Mouse (Mus musculus): Measurements from ENCODE around the gene Clec4g.
"Not testable (repeated sequence)": the region's sequence is repeated elsewhere in the genome, so short reads cannot be mapped to it uniquely, and the experiment has no call there.

The Clec4g gene

DNA sequence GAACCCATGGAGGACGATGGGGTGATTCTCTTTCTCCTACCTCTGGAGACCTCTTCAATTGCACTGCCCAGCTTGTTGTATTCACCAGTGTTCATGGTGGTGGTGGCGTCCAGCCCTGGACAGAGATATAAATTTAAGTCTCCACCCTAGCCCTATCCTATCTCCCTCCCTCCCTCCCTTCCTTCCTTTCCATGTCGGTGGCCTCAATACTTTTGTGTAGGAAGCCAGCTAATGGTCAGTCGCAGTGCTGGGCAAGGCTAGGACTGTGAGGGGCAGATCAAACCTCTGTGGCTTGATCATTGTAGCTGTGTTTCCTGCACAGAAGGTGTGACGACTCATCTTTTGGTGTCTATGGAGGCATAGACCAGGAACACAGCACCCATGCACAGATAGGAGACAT, at the start of gene Clec4g:
Gene Clec4g (minus strand): TSS at position 101 of the 400 bp plus-strand sequence.
- DNase-seq (ENCODE audit: low spot score in 2 of 2) = no peak

GRCm38 (mm10) chr8:3768641-3769040, 48.2 kb upstream of the Clec4g start:
- DNase-seq (ENCODE audit: low spot score in 2 of 2) = not testable (repeated sequence)

- DNase-seq (ENCODE audit: low spot score in 2 of 2) = no peak
These were observed 33.9 kb upstream of the Clec4g start for GRCm38 (mm10) chr8:3754261-3754850.

DNA sequence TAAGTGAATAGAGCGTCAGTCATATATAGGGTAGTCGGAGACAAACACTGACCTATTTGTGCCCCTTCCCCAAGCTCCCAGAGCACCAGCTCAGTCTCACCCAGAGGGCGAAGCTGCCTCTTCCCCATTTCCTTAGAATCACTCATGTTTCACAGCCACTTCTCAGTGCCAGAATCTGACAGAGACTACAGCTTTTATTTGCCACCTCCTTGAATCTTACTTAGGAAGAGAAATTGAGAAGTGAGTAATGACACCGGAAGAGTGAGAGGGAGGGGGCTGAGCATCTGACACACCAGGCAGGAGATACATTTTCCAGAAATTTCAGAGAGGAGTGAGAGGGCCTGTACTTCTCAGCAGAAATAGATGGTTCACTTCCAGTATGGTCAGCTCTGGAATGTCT, 28.3 kb upstream of the Clec4g start, which contains the start of gene Cd209a:
Gene Cd209a (minus strand): TSS at position 224 of the 400 bp plus-strand sequence.
- DNase-seq (ENCODE audit: low spot score in 2 of 2) = no peak

DNA sequence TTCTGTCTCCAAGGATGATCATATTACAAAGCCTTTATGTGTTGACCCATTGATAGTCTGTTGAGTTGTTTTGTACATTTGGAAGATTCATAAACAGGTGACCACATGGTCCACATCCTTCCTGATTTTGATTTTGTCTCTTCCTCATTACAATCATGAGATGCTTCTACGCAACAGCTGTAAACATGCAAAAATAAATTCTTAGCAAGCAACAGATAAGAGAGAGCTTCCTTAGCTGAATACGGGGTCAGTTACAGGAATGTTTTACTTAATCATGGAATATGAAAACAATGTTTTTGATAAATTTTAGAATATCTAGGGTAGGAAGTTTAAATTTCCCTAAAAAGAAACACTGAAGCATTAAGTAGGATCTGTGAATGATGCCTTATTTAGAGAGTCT, 16.5 kb upstream of the Clec4g start:
- DNase-seq (ENCODE audit: low spot score in 2 of 2) = no peak

DNA sequence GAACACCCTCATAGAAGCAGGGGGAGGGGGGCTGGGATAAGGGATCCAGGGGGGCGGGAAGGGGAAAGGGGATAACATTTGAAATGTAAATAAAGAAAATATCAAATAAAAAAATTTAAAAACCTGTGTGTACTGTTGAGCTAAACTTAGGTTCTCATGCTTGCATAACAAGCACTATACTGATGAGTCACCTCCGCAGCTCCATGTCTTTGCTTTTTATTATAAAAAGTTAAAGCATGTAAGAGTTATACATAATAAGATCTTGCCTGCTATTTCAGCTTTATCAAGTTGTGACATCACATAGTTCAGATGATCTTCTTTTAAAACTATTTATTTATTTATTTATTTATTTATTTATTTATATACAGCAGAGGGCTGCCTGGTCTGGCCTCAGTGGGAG, 15.1 kb upstream of the Clec4g start:
- no peak for DNase-seq (ENCODE audit: low spot score in 2 of 2)

- DNase-seq (ENCODE audit: low spot score in 2 of 2) = no peak
These were observed 13.6 kb upstream of the Clec4g start for GRCm38 (mm10) chr8:3734084-3734483.

GRCm38 (mm10) chr8:3721041-3721440, 590 bp upstream of the Clec4g start:
- DNase-seq (ENCODE audit: low spot score in 2 of 2) = no peak

DNA sequence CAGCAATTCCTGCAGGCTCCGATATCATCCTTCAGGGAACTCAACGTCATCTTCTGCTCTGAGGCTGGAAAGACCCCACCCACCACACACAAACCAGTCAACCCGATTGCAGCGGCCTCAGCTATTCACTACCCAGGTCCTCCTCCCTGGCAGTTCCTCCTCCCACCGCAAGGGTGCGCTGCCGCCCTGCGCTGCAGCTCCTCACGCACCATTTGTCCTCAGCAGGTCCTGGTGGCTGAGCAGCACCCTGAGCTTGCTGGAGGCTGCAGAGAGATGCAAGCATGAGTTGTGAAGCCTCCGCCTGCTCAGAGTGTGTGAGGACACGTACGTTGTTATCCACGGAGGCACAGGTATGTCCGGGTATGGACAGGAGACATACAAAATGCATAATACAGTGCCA, 1.9 kb downstream of the Clec4g start:
- peak; percentile 58 to 62 for DNase-seq (ENCODE audit: low spot score in 2 of 2)

DNA sequence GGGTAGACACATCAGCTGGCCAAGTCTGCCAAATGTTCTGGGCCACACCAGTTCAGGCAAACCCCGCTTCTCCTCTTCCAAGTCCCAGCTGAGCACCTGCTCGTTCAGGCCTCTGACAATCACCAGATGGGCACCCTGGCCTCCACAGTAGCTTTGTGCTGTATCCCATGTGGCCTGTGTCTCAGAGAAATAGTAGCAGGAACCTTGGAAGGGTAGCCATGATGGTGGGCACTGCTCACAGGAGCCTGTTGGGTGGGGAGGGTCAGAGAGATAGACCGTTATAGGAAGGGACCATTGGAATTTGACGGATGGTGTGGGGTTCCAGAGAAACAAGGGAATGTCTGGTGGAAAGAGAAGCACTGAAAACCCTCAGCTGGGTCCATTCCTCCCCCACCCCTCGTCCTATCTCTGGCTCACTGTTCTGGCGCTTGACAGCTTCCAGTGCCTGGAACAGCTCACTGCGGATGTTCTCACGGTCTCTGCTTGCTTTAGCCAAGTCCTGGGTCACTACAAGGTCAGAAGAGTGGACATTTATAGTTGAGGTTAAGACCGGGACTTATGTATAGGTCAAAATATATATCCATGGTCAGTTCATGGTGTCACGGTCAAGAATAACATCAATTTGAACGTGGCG, 3.0 kb downstream of the Clec4g start:
- no peak for DNase-seq (ENCODE audit: low spot score in 2 of 2)

- DNase-seq (ENCODE audit: low spot score in 2 of 2) = no peak
These were observed 8.8 kb downstream of the Clec4g start for GRCm38 (mm10) chr8:3711646-3712045.

DNA sequence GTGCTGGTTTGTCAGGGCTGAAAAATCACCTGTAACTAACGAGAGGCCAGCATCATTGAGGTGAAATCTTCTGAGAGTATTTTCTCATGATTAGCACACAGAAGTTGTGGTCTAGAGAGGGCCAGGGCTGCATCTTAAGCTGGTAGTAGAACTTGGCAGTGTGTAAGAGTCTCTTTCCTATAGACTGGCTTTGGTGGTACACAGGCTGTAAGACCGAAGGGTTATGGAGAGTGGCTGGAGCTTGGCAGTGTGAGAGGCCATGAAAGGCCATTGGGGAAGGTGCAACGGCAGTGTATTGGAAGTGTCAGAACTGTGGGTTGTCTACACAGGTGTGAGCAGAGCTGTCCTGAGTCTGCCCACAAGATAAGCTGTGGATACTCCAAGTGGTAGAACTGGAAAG, 10.1 kb downstream of the Clec4g start:
- no peak for DNase-seq (ENCODE audit: low spot score in 2 of 2)

- no peak for DNase-seq (ENCODE audit: low spot score in 2 of 2)
These were observed 12.8 kb downstream of the Clec4g start for GRCm38 (mm10) chr8:3707611-3708010.

DNA sequence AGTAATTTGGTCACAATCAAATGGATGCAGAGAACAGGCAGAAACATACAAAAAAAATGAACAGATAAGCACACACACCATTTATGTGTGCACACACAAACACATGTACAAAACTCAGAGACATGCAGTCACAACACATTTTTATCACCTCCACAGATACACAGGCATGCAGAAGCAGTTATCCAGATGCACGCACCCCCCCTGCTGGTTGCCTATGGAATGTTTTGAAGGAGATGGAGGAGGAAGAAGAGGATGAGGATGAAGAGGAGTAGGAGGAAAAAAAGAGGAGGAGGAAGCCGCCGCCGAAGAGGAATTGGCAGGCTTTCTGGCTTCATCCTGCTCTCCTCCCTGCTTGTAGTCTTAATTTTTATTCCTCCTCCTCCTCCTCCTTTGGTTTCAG, 14.7 kb downstream of the Clec4g start:
- no peak for DNase-seq (ENCODE audit: low spot score in 2 of 2)

- DNase-seq (ENCODE audit: low spot score in 2 of 2) = no peak
These were observed 19.0 kb downstream of the Clec4g start for GRCm38 (mm10) chr8:3701491-3701890.

DNA sequence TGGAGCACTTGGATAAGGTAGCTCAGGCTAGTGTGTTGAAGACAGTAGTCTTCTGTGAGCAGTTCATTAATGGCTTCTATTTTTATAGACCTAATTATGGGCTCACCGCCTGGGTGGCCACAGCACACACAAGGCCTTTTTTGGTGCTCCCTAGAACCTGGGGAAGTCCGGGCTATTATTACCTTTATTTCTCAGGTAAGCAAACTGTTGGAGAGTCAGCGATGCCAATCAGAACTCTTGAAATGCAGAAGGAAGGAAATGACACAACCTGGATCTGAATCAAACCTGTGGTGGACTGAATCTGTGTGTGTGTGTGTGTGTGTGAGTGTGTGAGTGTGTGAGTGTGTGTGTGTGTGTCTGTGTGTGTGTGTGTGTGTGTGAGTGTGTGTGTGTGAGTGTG, 26.3 kb downstream of the Clec4g start, which contains the start of gene Fcer2a:
Gene Fcer2a (minus strand): TSS at position 55 of the 400 bp plus-strand sequence.
- no peak for DNase-seq (ENCODE audit: low spot score in 2 of 2)

DNA sequence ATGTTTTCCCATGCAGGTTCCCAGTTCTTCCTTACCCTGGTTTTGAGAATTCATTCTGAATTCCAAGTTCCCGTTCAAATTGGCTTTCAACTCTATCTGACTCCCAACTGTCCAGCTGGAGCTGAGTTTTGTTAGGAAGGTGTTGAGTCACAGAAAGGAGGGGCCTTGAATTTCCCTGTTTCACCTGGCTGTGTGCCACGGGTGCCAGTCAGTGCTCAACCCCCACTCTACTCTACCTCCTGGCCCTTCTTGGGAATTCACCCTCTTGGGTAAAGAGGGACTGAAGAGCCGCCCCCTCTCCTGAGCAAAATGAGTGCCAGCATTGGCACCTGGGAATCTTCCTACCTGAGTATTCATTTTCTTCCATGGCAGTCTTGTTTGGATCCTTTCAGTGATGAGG, 29.7 kb downstream of the Clec4g start:
- DNase-seq (ENCODE audit: low spot score in 2 of 2) = no peak

DNA sequence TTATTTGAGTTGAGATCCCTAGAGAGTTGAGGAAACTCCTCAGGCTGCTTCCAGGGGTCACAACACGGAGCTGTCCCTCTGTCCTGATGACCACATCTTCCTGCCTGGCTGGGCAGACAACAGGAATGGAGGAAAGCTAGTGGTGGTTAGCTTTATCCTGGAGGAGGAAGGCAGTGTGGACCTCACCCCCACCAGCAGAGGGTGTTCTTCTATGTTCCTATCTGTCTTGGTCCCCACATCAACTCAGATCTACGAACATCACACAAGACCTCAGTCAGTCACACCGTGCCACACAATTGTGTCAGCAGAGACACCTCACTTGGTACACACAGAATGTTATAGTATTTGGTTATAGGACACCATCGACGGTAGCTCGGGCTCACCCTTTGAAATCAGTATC, 32.9 kb downstream of the Clec4g start:
- DNase-seq (ENCODE audit: low spot score in 2 of 2) = no peak

GRCm38 (mm10) chr8:3685422-3685821, 35.0 kb downstream of the Clec4g start:
- DNase-seq (ENCODE audit: low spot score in 2 of 2) = no peak

DNA sequence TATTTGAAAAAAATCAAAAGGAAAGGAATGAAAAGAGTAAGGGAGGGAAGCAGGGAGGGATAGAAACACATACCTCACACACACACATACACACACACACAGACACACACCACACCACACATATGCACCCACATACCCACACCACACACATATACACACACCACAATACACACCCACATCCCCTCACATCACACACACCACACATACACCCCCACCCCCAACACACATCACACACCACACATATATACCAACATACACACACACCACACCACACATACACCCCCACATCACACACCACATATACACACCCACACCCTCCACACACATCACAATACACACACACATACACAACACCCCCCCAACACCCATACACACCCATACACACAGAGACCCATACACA, 35.9 kb downstream of the Clec4g start:
- DNase-seq (ENCODE audit: low spot score in 2 of 2) = no peak

DNA sequence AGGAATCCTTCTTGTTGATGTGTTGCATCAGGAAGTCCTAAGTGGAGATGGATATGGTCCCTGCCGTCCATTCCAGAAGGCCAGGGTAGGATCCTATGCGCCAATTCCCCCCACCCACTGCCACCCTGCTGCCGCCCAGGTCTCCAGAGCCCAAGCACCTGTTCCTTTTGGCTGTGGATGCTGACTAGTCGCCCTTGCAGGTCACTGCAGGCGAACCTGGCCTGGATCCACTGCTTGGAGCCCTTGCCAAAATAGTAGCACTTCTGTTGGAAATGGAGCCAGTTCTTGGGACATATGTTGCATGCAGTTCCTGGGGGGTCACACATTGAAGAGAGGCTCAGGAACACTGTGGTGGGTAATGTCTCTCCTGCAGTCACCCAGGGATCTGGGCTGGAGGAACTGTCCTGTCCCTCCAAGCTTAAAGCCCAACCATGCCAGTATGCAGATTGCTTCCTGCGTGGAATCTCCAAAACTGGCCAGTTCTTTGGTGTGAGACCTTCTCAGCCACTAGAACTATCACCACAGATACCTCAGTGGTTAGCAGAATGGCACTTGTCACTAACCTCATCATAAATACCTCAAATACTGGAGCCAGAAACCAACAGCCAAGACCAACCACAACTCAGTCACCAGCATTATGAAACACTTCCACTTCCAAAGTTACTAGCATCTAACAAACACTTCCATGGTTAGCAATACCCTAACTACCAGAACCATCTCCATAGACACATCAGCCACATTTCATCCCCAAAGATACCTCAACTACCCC, 36.9 kb downstream of the Clec4g start:
- no peak for DNase-seq (ENCODE audit: low spot score in 2 of 2)

DNA sequence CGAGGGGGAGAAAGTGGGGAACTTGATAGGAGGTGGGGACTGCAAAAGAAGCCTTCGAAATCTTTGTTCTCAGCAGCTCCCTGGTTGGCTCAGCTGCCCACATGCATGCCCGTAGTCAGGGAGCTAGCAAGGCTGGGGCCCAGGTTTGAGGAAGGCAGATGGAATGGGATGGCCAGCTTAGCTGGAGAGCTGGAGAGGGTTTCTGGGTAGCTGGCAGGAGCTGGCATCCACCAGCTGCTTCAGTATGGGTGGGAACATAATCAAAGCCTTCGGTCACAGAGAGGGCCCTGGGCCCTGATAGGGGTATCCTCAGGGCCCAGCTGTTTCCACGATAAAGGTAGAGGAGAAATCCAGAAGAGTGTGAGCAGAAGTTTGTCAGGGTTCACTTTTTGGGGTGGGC, 38.0 kb downstream of the Clec4g start:
- no peak for DNase-seq (ENCODE audit: low spot score in 2 of 2)

DNA sequence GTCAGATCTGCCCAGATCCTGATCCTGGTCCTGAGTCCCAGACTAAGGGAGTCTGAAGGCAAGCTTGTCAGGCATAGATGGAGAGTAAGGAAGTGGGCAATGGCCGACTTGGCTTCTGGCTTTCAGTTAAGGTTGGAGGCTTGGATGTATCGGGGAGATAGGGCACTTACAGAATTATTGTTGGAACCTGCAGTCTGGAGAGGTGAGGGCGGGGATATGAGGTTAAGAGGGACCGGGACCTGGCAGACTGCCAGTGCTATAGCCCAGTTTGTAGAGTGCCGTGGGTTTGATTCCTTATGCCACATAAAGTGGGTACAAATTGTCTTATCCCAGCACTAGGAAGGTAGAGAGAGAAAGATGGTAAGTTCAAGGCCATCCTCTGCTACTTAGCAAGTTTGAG, 40.8 kb downstream of the Clec4g start:
- no peak for DNase-seq (ENCODE audit: low spot score in 2 of 2)

All from frontal cortex, postnatal 36 days (tissue).